Mouse (Mus musculus) intestine, postnatal 0 days (tissue): ENCODE measurements around the gene Svs4. TPM values are rescaled to one million over a fixed set of nuclear protein-coding genes. Genes with fewer than 3 reads are reported as not detected.
"Not testable (repeated sequence)": the region's sequence is repeated elsewhere in the genome, so short reads cannot be mapped to it uniquely, and the experiment has no call there.

Experiments
- ATAC-seq: fragments of 200-750 bp; cut with Nextera tagmentation; 2 replicates; pipeline ENCODE4 v1.8.0; 2017; ENCODE audit warnings: mild to moderate bottlenecking, moderate TSS enrichment, moderate library complexity
- H3K27ac ChIP-seq: fragments of 300-500 bp; sonication (generic); 2 replicates; pipeline ENCODE4 v1.5.1; 2014; ENCODE audit warnings: mild to moderate bottlenecking, low read depth, low read length, moderate library complexity
- H3K27me3 ChIP-seq: fragments of 300-500 bp; sonication (generic); replicated peaks from 2 replicates; pipeline ENCODE4 v1.6.1; 2014; ENCODE audit warnings: low read length, mixed read lengths; ENCODE audit not compliant: control insufficient read depth, insufficient read depth
- H3K36me3 ChIP-seq: fragments of 300-500 bp; sonication (generic); 2 replicates; pipeline ENCODE4 v1.6.1; 2014; ENCODE audit warnings: mild to moderate bottlenecking, moderate library complexity; ENCODE audit not compliant: control insufficient read depth, insufficient read depth
- H3K4me1 ChIP-seq: fragments of 300-500 bp; sonication (generic); replicated peaks from 2 replicates; pipeline ENCODE4 v1.6.1; 2014; ENCODE audit warnings: antibody characterized with exemption, low read length, mixed read lengths; ENCODE audit not compliant: control insufficient read depth, insufficient read depth
- H3K4me2 ChIP-seq: fragments of 300-500 bp; sonication (generic); replicated peaks from 2 replicates; pipeline ENCODE4 v1.6.1; 2014; ENCODE audit warnings: low read depth, mild to moderate bottlenecking, moderate library complexity
- H3K4me3 ChIP-seq: fragments of 300-500 bp; sonication (generic); 2 replicates; pipeline ENCODE4 v1.5.1; 2014; ENCODE audit warnings: low read depth, low read length
- H3K9ac ChIP-seq: fragments of 300-500 bp; sonication (generic); 2 replicates; pipeline ENCODE4 v1.6.1; 2014; ENCODE audit warnings: mild to moderate bottlenecking, low read depth, low read length
- H3K9me3 ChIP-seq: fragments of 300-500 bp; sonication (generic); 2 replicates; pipeline ENCODE4 v1.6.1; 2016; ENCODE audit warnings: mixed run types; ENCODE audit not compliant: control insufficient read depth
- CTCF ChIP-seq: sonication (generic); IDR thresholded peaks from 2 replicates; pipeline ENCODE4 v1.5.1; 2016; ENCODE audit warnings: low read depth, mild to moderate bottlenecking, control low read depth, antibody characterized with exemption, moderate library complexity
- WGBS: fragments of 180-500 bp; shearing (Covaris S2); extraction: QIAGEN DNeasy Blood & Tissue Kit; methylation state at CpG from one replicate; pipeline ENCODE4 v1.1.7; 2014; 5-methylcytosine and 5-hydroxymethylcytosine counted together
- polyA plus RNA-seq: library from polyadenylated mRNA; unstranded; fragments of >200 nt; fragmentation: Nextera tagmentation; extraction: Ambion mirVana; gene quantifications from 2 replicates; pipeline ENCODE4 v1.2.1, GENCODE M21; 2015

Svs4 gene
- polyA plus RNA-seq = not detected in 2 replicates

DNA sequence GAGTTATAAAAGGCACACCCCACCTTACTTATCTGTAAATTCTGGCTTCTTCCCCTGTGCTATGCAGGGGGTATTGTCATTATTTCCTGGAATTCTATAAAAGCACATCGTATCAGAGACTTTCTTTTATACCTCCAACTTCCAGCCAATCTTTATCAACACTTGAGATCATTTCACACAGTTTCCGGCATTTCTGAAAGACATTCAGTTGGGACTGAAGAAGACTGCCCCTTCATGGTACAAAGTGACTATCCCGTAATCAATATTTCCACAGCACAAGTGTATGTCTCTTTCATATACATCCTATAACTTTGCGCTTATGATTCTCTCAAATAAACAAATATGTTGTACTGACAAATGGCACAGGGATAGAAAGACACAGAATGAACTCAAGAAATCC is at the start of gene Svs4:
Gene Svs4, minus strand, starts transcription at position 101 of the 400 bp plus-strand sequence.
- Histone ChIP-seq H3K9ac (no peak within 1 kb of the TSS), H3K9me3 (no peaks in the 10 kb centered on the region), H3K36me3 (no peaks in the 10 kb centered on the region), H3K4me3 (no peak within 1 kb of the TSS), H3K4me2 (no peak within 1 kb of the TSS), H3K27me3 (no peaks in the 10 kb centered on the region), H3K4me1 (no peaks in the 10 kb centered on the region), H3K27ac (no peak within 1 kb of the TSS)
- 91% methylated on average over 4 of the region's 4 CpGs for WGBS
- TF ChIP-seq CTCF = no peak
- ATAC-seq = no peak

DNA sequence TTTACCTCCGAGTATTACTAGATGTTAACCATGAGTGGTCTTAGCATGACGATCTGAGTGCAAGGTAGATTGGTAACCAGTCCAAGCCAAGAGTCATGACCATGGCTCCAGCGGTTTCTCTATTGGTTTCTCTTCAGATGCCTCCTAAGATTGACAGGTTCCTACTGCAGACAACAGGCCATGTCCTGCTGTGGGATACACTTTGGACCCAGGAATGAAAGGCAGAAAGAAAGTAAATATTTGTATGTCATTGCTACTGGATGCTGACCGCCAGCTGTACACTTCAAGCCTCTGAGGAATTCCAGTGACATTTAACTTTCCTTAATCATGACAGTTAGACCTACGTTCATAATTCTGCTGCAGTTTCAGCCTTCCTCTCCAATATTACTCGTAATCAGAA is 42.7 kb upstream of the Svs4 start:
- Histone ChIP-seq H3K4me2 (no peak overlapping the region), H3K36me3 (no peaks in the 10 kb centered on the region), H3K9ac (no peak overlapping the region), H3K4me3 (no peak overlapping the region), H3K27me3 (no peaks in the 10 kb centered on the region), H3K4me1 (no peaks in the 10 kb centered on the region), H3K9me3 (no peaks in the 10 kb centered on the region), H3K27ac (no peak overlapping the region)
- no peak for TF ChIP-seq CTCF
- ATAC-seq = no peak
- 75% methylated on average over 6 of the region's 6 CpGs for WGBS

DNA sequence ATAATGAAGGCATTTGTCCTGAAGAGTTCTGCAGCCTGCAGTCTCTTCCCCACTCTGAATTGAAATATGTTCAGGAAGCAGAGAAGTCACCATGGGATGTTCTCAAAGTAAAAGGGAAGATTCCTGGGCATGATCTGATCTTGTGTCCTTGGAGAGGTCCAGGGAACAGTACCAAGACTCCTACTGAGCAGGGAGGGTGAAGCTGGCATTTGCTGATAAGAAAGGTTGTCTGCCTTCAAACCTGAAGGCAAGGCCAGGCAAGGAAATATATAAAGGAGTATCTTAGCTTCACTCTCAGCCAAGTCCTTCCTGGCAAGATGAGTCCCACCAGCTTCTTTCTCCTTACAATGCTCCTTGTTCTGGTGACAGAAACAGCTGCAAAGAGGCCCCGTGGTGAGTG is 38.2 kb upstream of the Svs4 start, which contains the start of gene Svs6:
Gene Svs6, plus strand, starts transcription at position 301 of the 400 bp plus-strand sequence.
- H3K9me3 ChIP-seq, H3K9ac ChIP-seq, H3K27ac ChIP-seq, H3K4me3 ChIP-seq, H3K36me3 ChIP-seq, H3K27me3 ChIP-seq, H3K4me2 ChIP-seq, H3K4me1 ChIP-seq, ATAC-seq: not testable (repeated sequence)
- 62% methylated on average over 1 of the region's 1 CpGs for WGBS

DNA sequence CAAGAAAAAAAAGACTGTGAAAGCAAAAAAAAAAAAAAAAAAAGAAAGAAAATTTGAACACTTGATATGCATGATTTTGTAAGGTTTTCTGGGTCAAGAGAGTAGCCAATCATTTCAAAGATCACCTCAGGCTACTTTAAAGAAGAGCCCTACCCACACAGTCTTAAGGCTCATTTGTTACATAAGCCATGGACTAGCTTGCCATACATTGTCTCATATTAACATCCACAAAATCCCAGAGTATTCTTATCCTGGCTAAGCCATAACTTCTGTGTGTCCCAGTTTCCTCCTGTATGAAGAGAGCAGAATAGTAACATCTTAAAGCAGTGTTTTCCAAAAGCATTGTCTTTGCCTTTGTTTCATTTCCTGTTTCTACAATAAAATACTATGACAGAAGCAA is 37.2 kb upstream of the Svs4 start:
- H3K4me3 ChIP-seq, H3K4me2 ChIP-seq, H3K27me3 ChIP-seq, H3K27ac ChIP-seq, H3K9ac ChIP-seq, H3K4me1 ChIP-seq, H3K36me3 ChIP-seq, ATAC-seq, H3K9me3 ChIP-seq: not testable (repeated sequence)

DNA sequence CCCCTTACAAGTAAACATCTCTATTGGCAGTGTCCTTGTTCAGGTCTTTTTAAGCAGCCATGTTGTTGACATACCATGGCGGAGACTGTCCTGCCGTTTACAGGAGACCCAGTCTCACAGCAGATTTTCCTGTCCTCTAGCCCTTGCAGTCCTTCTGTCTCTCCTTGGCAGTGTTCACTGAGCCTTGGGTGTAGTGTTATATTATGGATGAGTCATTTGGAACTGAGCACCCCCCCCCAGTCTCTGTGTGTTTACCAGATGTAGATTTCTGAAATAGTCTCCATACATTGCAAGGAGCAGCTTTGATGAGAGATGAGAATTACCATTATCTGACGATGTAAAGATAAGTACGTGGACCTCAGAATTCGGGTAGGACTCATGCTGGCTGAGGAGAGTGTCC is 34.3 kb upstream of the Svs4 start:
- no peak overlapping the region for H3K4me3 ChIP-seq
- TF ChIP-seq CTCF = no peak
- WGBS = 77% methylated on average over 5 of the region's 5 CpGs

DNA sequence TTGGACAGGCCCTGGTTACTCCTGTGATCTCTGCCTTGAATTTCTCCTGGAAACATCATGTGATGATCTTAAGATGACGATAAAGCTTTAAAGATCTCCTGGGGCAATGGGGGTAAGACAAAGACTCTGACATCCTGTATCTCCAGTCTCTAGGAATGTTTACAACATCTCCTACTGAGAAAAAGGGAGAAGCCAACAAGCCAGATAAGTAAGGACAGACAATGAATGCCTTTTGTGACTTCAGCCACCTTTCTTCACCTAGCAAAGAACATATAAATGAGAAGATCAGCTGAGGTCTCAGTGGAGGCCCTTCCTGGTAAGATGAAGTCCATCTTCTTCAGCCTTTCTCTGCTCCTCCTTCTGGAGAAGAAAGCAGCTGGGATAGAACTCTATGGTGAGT is 10.7 kb upstream of the Svs4 start, which contains the start of gene Svs3a:
Gene Svs3a, plus strand, starts transcription at position 301 of the 400 bp plus-strand sequence.
- not testable (repeated sequence) for H3K9ac ChIP-seq, H3K9me3 ChIP-seq

More for the DNA sequence above, 34.3 kb upstream of the Svs4 start:
- no peak overlapping the region for H3K4me2 ChIP-seq
- H3K4me1 ChIP-seq = no peaks in the 10 kb centered on the region
- H3K27ac ChIP-seq = no peak overlapping the region
- no peaks in the 10 kb centered on the region for H3K27me3 ChIP-seq
- ATAC-seq = no peak
- H3K9ac ChIP-seq = no peak overlapping the region
- no peaks in the 10 kb centered on the region for H3K9me3 ChIP-seq
- H3K36me3 ChIP-seq = no peaks in the 10 kb centered on the region

DNA sequence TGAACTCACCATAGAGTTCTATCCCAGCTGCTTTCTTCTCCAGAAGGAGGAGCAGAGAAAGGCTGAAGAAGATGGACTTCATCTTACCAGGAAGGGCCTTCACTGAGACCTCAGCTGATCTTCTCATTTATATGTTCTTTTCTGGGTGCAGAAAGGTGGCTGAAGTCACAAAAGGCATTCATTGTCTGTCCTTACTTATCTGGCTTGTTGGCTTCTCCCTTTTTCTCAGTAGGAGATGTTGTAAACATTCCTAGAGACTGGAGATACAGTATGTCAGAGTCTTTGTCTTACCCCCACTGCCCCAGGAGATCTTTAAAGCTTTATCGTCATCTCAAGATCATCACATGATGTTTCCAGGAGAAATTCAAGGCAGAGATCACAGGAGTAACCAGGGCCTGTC is 21.7 kb downstream of the Svs4 start, which contains the start of gene Svs3b:
Gene Svs3b, minus strand, starts transcription at position 101 of the 400 bp plus-strand sequence.
- not testable (repeated sequence) for ATAC-seq, H3K9ac ChIP-seq, H3K4me3 ChIP-seq, H3K4me2 ChIP-seq, H3K36me3 ChIP-seq, H3K4me1 ChIP-seq, H3K9me3 ChIP-seq, H3K27me3 ChIP-seq, H3K27ac ChIP-seq
- 79% methylated on average over 1 of the region's 1 CpGs for WGBS

More for the DNA sequence above, 10.7 kb upstream of the Svs4 start, which contains the start of gene Svs3a:
- H3K4me2 ChIP-seq, H3K27me3 ChIP-seq, ATAC-seq, H3K27ac ChIP-seq, H3K4me3 ChIP-seq, H3K4me1 ChIP-seq, H3K36me3 ChIP-seq: not testable (repeated sequence)
- WGBS = 64% methylated on average over 1 of the region's 1 CpGs
